Mouse (Mus musculus): ENCODE measurements around the gene Cct2.

GRCm38 (mm10) chr10:117078284-117078683 is 14.7 kb upstream of the Cct2 start:
- TF ChIP-seq EP300 (IDR thresholded peaks at IDR 0.05; ENCODE audit: low read depth) (no peak), CTCF (IDR thresholded peaks at IDR 0.05; ENCODE audit: low read depth) (peak; percentile 63)
